13 mouse cellular contexts compared by ENCODE assay signal in genomic region chr4:64803886-64804285, GRCm38 (mm10).
A peak's percentile ranks its signal among the peaks of the same experiment; 100 is the strongest.
DNase-seq lines count a peak whose midpoint lies in the region; ATAC-seq lines count a peak whose summit lies in the region.
"Had no signal": no experiment of that assay in that cellular context is flagged by ENCODE, and none has a peak within 500 bp of the region (broad histone marks: within the 10 kb centered on the region; RNA-seq: fewer than 3 reads in every experiment).

No protein-coding gene starts in this region.

- WGBS in intestine, embryonic 14.5 days: 40% methylated on average over 7 of the region's 7 CpGs
- WGBS in hindbrain, embryonic 13.5 days: 92% methylated on average over 7 of the region's 7 CpGs
- WGBS in forebrain, embryonic 11.5 days: 93% methylated on average over 7 of the region's 7 CpGs

- H3K27ac ChIP-seq in intestine, embryonic 14.5 days (ENCODE audit: low read depth): no peak overlapping the region
- no peak overlapping the region for H3K27ac ChIP-seq in hindbrain, embryonic 13.5 days
- H3K27ac ChIP-seq in forebrain, embryonic 11.5 days (ENCODE audit: low read depth, low read length): no peak overlapping the region
- H3K27ac ChIP-seq: liver, embryonic 15.5 days; midbrain, embryonic 12.5 days; neural tube, embryonic 12.5 days had no signal

- H3K9me3 ChIP-seq in intestine, embryonic 14.5 days (ENCODE audit: control insufficient read depth, low read length): no peaks in the 10 kb centered on the region
- no peaks in the 10 kb centered on the region for H3K9me3 ChIP-seq in hindbrain, embryonic 13.5 days
- H3K9me3 ChIP-seq in forebrain, embryonic 11.5 days (ENCODE audit: control insufficient read depth, low read length): no peaks in the 10 kb centered on the region
- H3K9me3 ChIP-seq: liver, embryonic 15.5 days; midbrain, embryonic 12.5 days; neural tube, embryonic 12.5 days had no signal

- no peaks in the 10 kb centered on the region for H3K27me3 ChIP-seq in intestine, embryonic 14.5 days (replicated peaks; ENCODE audit: control insufficient read depth, insufficient read depth, low read length)
- no peaks in the 10 kb centered on the region for H3K27me3 ChIP-seq in hindbrain, embryonic 13.5 days
- H3K27me3 ChIP-seq in forebrain, embryonic 11.5 days (ENCODE audit: control insufficient read depth, insufficient read depth, low read length): no peaks in the 10 kb centered on the region
- H3K27me3 ChIP-seq: liver, embryonic 15.5 days; midbrain, embryonic 12.5 days; neural tube, embryonic 12.5 days had no signal

- no peaks in the 10 kb centered on the region for H3K36me3 ChIP-seq in intestine, embryonic 14.5 days (ENCODE audit: control insufficient read depth, insufficient read depth, low read length)
- no peaks in the 10 kb centered on the region for H3K36me3 ChIP-seq in hindbrain, embryonic 13.5 days
- H3K36me3 ChIP-seq in forebrain, embryonic 11.5 days (ENCODE audit: control insufficient read depth, insufficient read depth, low read length): no peaks in the 10 kb centered on the region
- H3K36me3 ChIP-seq: liver, embryonic 15.5 days; midbrain, embryonic 12.5 days; neural tube, embryonic 12.5 days had no signal

- ATAC-seq in intestine, embryonic 14.5 days (replicated peaks; ENCODE audit: low FRiP score, low TSS enrichment, low read depth): no peak
- no peak for ATAC-seq in hindbrain, embryonic 13.5 days (ENCODE audit: low FRiP score)
- no peak for ATAC-seq in forebrain, embryonic 11.5 days (replicated peaks; ENCODE audit: low FRiP score)
- ATAC-seq: forebrain, postnatal 0 days had no signal

- H3K4me2 ChIP-seq in intestine, embryonic 14.5 days (ENCODE audit: low read length): no peak overlapping the region
- H3K4me2 ChIP-seq in hindbrain, embryonic 13.5 days: no peak overlapping the region
- no peak overlapping the region for H3K4me2 ChIP-seq in forebrain, embryonic 11.5 days (ENCODE audit: low read depth, low read length, severe bottlenecking)
- H3K4me2 ChIP-seq: liver, embryonic 15.5 days; midbrain, embryonic 12.5 days; neural tube, embryonic 12.5 days had no signal

- no peak overlapping the region for H3K9ac ChIP-seq in intestine, embryonic 14.5 days (ENCODE audit: low read length)
- H3K9ac ChIP-seq in hindbrain, embryonic 13.5 days: no peak overlapping the region
- H3K9ac ChIP-seq in forebrain, embryonic 11.5 days (ENCODE audit: low read length): no peak overlapping the region
- H3K9ac ChIP-seq: forebrain, postnatal 0 days; liver, embryonic 15.5 days; midbrain, embryonic 12.5 days; neural tube, embryonic 12.5 days had no signal

- H3K4me1 ChIP-seq in intestine, embryonic 14.5 days (replicated peaks; ENCODE audit: control insufficient read depth, insufficient read depth, low read length): no peaks in the 10 kb centered on the region
- H3K4me1 ChIP-seq in hindbrain, embryonic 13.5 days (replicated peaks): no peaks in the 10 kb centered on the region
- H3K4me1 ChIP-seq in forebrain, embryonic 11.5 days (replicated peaks; ENCODE audit: control insufficient read depth, insufficient read depth, low read length): no peaks in the 10 kb centered on the region
- H3K4me1 ChIP-seq: liver, embryonic 15.5 days; midbrain, embryonic 12.5 days; neural tube, embryonic 12.5 days had no signal

- no peak overlapping the region for H3K4me3 ChIP-seq in intestine, embryonic 14.5 days (ENCODE audit: low read depth, low read length)
- H3K4me3 ChIP-seq in hindbrain, embryonic 13.5 days: no peak overlapping the region
- H3K4me3 ChIP-seq in forebrain, embryonic 11.5 days (ENCODE audit: low read depth, low read length): no peak overlapping the region
- H3K4me3 ChIP-seq: liver, embryonic 15.5 days; midbrain, embryonic 12.5 days; neural tube, embryonic 12.5 days had no signal

- DNase-seq in layer of hippocampus, adult 11-12 months (ENCODE audit: low spot score): peak; percentile 4
- DNase-seq in layer of hippocampus, adult 9-10 months (ENCODE audit: low spot score): no peak
- DNase-seq in 3134 (ENCODE audit: extremely low read depth, insufficient read length, low spot score) (peak; percentile 45), adipocyte (ENCODE audit: low spot score) (peak; percentile 22)
- DNase-seq in intestine, embryonic 14.5 days (ENCODE audit: low spot score): peak; percentile 53
- no peak for DNase-seq in ovary, postnatal 14 days (ENCODE audit: low spot score)
- no peak for DNase-seq in forebrain, embryonic 11.5 days (ENCODE audit: low spot score)
- DNase-seq: forebrain, postnatal 0 days; thymus, adult 2 months had no signal

Comparison
In these comparisons a context has a peak if more than half of its experiments do, and no peak if none do; other contexts are left out.
1. DNase-seq: peak in layer of hippocampus, adult 11-12 months (single experiment), 3134 (single experiment), adipocyte (single experiment) and intestine, embryonic 14.5 days (single experiment); none in layer of hippocampus, adult 9-10 months (single experiment), ovary, postnatal 14 days (single experiment) and forebrain, embryonic 11.5 days (single experiment).